Mouse (Mus musculus): ENCODE results near the gene Map4k4.

DNA sequence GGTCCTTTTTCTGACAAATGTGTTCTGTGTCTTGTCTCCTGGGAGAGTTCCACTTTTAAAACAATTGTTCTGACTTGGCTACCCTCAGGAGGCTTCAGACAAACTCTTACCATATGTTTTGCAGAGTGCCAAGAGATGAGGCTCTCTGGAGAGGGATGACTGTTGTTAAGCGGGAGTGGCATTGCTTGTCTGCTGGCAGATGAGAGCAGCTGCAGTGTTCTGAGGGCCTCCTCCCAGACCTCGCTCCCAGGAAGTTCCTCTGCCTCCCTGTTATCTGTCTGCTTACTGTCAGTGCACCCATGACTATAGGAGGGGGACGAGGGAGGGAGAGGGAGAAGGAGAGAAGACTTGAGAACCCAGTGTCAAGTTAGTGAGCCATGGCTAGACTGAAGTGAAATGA is 64.7 kb downstream of the Map4k4 start:
- TF ChIP-seq POLR2A (IDR thresholded peaks at IDR 0.05; ENCODE audit: borderline replicate concordance, low read depth, low read length) = no peak
- no peak for TF ChIP-seq CTCF (IDR thresholded peaks at IDR 0.05; ENCODE audit: low read depth, low read length)
